Mouse (Mus musculus) forebrain, embryonic 13.5 days (tissue): Measurements from ENCODE around the gene Ell3. TPM values are rescaled to one million over a fixed set of nuclear protein-coding genes. Genes with fewer than 3 reads are reported as not detected.

Experiments used
- ATAC-seq: fragments of 200-750 bp; cut with Nextera tagmentation; 2 replicates; pipeline ENCODE4 v1.8.0; 2017
- H3K27ac ChIP-seq: fragments of 300-500 bp; sonication (generic); 2 replicates; pipeline ENCODE4 v1.5.1; 2015; ENCODE audit warnings: inconsistent platforms, mild to moderate bottlenecking, moderate library complexity
- H3K27me3 ChIP-seq: fragments of 300-500 bp; sonication (generic); 2 replicates; pipeline ENCODE4 v1.6.1; 2015; ENCODE audit warnings: mild to moderate bottlenecking, inconsistent platforms
- H3K36me3 ChIP-seq: fragments of 300-500 bp; sonication (generic); 2 replicates; pipeline ENCODE4 v1.6.1; 2015; ENCODE audit warnings: mild to moderate bottlenecking, inconsistent platforms; ENCODE audit not compliant: poor library complexity, severe bottlenecking
- H3K4me1 ChIP-seq: fragments of 300-500 bp; sonication (generic); 2 replicates; pipeline ENCODE4 v1.6.1; 2015; ENCODE audit warnings: inconsistent platforms
- H3K4me2 ChIP-seq: fragments of 300-500 bp; sonication (generic); 2 replicates; pipeline ENCODE4 v1.6.1; 2015; ENCODE audit warnings: inconsistent platforms, mild to moderate bottlenecking, moderate library complexity
- H3K4me3 ChIP-seq: fragments of 300-500 bp; sonication (generic); 2 replicates; pipeline ENCODE4 v1.5.1; 2015; ENCODE audit warnings: mild to moderate bottlenecking, inconsistent platforms
- H3K9ac ChIP-seq: fragments of 300-500 bp; sonication (generic); 2 replicates; pipeline ENCODE4 v1.6.1; 2015; ENCODE audit warnings: mild to moderate bottlenecking, inconsistent platforms
- H3K9me3 ChIP-seq: fragments of 300-500 bp; sonication (generic); replicated peaks from 2 replicates; pipeline ENCODE4 v1.6.1; 2016; ENCODE audit warnings: inconsistent platforms
- WGBS: fragments of 180-500 bp; shearing (Covaris S2); methylation state at CpG from one replicate; pipeline ENCODE4 v1.1.7; 2015; 5-methylcytosine and 5-hydroxymethylcytosine counted together
- polyA plus RNA-seq: library from polyadenylated mRNA; unstranded; fragments of >200 nt; fragmentation: Nextera tagmentation; extraction: Ambion mirVana; gene quantifications from 2 replicates; pipeline ENCODE4 v1.2.1, GENCODE M21; 2015

Ell3 gene
- polyA plus RNA-seq, 1 experiment from 2014 or later, result 1.7 TPM

DNA sequence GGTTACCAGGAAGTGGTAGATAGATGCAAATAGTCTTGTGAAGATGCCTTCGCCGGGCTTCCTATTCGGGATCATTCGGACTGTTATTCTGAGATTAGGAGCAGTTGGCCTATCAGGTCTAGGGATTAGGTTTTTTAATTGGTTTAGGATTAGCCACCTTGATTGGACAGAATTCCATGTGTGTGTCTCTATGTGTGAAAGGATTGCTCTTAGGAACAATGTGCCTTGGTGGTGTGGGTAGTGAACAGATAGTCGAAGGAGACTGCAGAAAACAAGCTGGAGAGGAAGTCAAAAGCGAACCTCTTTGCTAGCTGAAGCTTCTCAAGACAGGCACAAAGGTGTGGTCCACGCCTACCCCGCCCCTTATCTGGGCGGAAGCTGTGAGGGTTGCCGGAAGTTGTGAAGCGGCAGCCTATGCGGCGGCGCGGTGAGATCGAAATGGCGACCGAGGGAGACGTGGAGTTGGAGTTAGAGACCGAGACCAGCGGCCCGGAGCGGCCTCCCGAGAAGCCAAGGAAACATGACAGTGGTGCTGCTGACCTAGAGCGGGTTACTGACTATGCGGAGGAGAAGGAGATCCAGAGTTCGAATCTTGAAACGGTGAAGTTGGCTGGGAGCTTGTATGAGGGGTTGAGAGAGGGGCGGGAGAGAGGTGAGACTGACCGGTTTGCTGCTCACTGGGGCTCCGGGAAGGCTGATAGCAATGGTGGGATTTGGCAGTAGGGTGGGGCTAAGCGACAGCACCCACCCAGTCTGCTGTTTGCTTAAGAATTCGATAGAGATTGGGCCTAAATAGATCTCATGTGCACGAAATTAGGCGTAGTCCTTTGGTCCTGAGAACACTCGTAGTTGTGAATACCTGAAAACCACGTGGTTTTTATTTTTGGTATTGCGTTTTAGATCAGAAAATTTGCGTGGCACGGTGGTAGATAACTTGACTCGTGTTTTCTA lies 12.9 kb upstream of the Ell3 start, which contains the start of gene Serinc4:
Gene Serinc4 (minus strand): TSS at position 90 of the 951 bp plus-strand sequence.
- ATAC-seq, result peak; percentile 95
- Histone ChIP-seq H3K4me1 (peaks cover 24% of the 10 kb centered on the region), H3K27ac (peak within 1 kb of the TSS; percentile 69), H3K9ac (peak within 1 kb of the TSS; percentile 81), H3K4me3 (peak within 1 kb of the TSS; percentile 81), H3K9me3 (no peaks in the 10 kb centered on the region), H3K36me3 (peaks cover 48% of the 10 kb centered on the region), H3K4me2 (peak within 1 kb of the TSS; percentile 77), H3K27me3 (no peaks in the 10 kb centered on the region)
- WGBS, result 3% methylated on average over 41 of the region's 41 CpGs

GRCm38 (mm10) chr2:121455534-121455933 lies 11.5 kb upstream of the Ell3 start:
- Histone ChIP-seq H3K4me2 (no peak overlapping the region), H3K27ac (no peak overlapping the region), H3K9ac (no peak overlapping the region), H3K36me3 (peaks cover 44% of the 10 kb centered on the region), H3K9me3 (no peaks in the 10 kb centered on the region), H3K27me3 (no peaks in the 10 kb centered on the region), H3K4me1 (peaks cover 34% of the 10 kb centered on the region), H3K4me3 (no peak overlapping the region)
- no peak for ATAC-seq
- WGBS, result 85% methylated on average over 5 of the region's 5 CpGs

- H3K9ac ChIP-seq, result no peak overlapping the region
- 80% methylated on average over 6 of the region's 6 CpGs for WGBS
- ATAC-seq, result no peak
- H3K9me3 ChIP-seq, result no peaks in the 10 kb centered on the region
- no peak overlapping the region for H3K27ac ChIP-seq
- no peaks in the 10 kb centered on the region for H3K27me3 ChIP-seq
- H3K36me3 ChIP-seq, result peaks cover 29% of the 10 kb centered on the region
- no peak overlapping the region for H3K4me3 ChIP-seq
- peaks cover 40% of the 10 kb centered on the region for H3K4me1 ChIP-seq
- H3K4me2 ChIP-seq, result no peak overlapping the region
These were observed 9.8 kb upstream of the Ell3 start for GRCm38 (mm10) chr2:121453917-121454316.

DNA sequence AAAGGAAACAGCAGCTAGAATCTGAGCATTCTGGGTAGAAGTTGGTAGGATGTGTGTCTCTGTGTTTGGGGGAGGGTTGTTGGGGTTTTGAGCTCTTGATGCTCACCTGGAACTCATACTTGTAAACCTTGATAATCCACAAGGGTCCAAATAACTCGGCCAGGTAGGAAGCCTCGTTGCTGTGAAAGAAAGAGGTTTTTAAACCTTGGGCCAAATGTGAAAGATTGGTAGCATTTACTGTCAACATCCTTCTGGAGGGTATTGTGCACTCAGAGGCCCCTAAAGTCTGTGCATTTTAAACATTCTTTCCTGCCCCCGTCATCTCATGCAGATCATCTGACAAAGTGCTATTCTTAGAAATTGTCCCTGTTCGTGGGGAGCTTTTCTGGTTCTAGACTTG lies 8.9 kb upstream of the Ell3 start, which contains the start of gene Hypk:
Gene Hypk (plus strand): TSS at position 301 of the 400 bp plus-strand sequence.
- ATAC-seq, result no peak
- Histone ChIP-seq H3K27ac (no peak within 1 kb of the TSS), H3K4me2 (no peak within 1 kb of the TSS), H3K4me3 (no peak within 1 kb of the TSS), H3K4me1 (peaks cover 40% of the 10 kb centered on the region), H3K27me3 (no peaks in the 10 kb centered on the region), H3K9me3 (no peaks in the 10 kb centered on the region), H3K9ac (no peak within 1 kb of the TSS), H3K36me3 (peaks cover 21% of the 10 kb centered on the region)
- 79% methylated on average over 4 of the region's 4 CpGs for WGBS

DNA sequence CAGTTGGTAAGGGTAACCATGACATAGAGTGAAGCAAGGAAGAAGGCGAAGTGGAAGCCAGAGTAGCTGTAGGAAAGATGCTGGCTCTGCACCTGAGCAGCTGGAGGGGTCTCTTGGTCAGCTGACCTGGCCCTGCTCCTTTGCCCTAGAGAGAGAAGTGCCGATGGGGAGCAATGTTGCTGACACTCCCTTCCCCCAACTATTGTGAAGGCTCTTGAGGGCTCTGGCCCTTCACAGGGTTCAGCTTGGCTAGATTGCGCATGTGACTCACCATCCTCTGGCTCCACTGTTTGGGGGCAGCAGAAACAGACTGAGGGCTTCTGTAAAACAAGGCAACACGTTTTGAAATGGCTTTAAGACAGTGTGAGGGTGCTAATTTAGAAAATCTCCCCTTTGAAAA lies 8.3 kb upstream of the Ell3 start:
- ATAC-seq, result no peak
- Histone ChIP-seq H3K4me1 (peaks cover 34% of the 10 kb centered on the region), H3K36me3 (peaks cover 21% of the 10 kb centered on the region), H3K27me3 (no peaks in the 10 kb centered on the region), H3K27ac (no peak overlapping the region), H3K4me3 (no peak overlapping the region), H3K4me2 (no peak overlapping the region), H3K9ac (no peak overlapping the region), H3K9me3 (no peaks in the 10 kb centered on the region)
- 77% methylated on average over 4 of the region's 4 CpGs for WGBS

DNA sequence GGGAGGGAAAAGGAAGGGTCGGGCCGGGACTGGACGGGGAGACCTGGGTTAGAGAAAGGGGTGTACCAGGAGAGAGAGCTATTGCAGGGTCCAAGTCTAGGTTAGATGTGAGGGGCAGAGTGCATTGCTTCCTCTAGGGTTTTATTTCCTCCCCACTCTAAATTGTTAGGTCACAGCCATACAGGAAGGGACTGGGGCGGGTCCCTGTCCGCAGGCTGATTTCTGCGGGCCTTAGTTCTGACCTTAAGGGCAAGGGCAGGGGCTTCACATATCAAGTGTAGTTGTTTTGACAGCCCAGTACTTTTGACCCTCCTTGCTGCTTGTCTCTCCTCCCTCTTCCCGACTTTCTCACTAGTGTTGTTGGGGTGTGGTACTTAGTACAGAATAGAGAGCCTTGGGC lies 6.0 kb upstream of the Ell3 start:
- Histone ChIP-seq H3K9me3 (no peaks in the 10 kb centered on the region), H3K27ac (peak overlapping the region; percentile 95; the same call in 1 of the 2 replicates), H3K4me3 (peak overlapping the region; percentile 93), H3K4me2 (peak overlapping the region; percentile 98), H3K4me1 (peaks cover 28% of the 10 kb centered on the region), H3K9ac (peak overlapping the region; percentile 88), H3K27me3 (no peaks in the 10 kb centered on the region), H3K36me3 (peaks cover 21% of the 10 kb centered on the region)
- WGBS, result 7% methylated on average over 7 of the region's 7 CpGs
- no peak for ATAC-seq

DNA sequence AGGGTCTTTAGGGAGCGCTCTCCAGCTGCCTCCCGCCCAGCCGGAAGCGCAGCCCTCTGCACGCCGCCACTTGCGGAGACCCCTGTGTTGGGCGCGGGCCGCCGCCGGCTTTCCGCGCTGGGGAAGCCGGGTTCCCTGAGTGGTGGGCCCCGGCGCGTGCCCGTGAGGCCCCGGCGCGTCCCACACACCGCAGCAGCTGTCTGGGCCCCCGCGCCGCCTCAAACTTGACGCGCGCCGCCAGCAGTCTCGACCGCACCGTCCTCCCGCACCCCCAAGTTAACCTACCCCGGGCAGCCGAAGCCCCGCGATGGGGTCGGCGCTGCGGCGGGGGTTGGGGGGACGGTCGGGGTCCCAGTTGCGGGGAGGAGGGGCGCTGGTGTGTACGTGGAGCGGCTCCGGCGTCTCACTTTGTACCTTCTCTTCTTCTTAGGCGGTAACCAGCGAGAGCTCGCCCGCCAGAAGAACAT lies 5.5 kb upstream of the Ell3 start:
- Histone ChIP-seq H3K4me2 (peak overlapping the region; percentile 98), H3K9ac (peak overlapping the region; percentile 88), H3K36me3 (peaks cover 21% of the 10 kb centered on the region), H3K27ac (peak overlapping the region; percentile 95), H3K4me1 (peaks cover 28% of the 10 kb centered on the region), H3K9me3 (no peaks in the 10 kb centered on the region), H3K27me3 (no peaks in the 10 kb centered on the region), H3K4me3 (peak overlapping the region; percentile 93)
- under 1% methylated on average over 52 of the region's 54 CpGs for WGBS
- ATAC-seq, result peak; percentile 77

DNA sequence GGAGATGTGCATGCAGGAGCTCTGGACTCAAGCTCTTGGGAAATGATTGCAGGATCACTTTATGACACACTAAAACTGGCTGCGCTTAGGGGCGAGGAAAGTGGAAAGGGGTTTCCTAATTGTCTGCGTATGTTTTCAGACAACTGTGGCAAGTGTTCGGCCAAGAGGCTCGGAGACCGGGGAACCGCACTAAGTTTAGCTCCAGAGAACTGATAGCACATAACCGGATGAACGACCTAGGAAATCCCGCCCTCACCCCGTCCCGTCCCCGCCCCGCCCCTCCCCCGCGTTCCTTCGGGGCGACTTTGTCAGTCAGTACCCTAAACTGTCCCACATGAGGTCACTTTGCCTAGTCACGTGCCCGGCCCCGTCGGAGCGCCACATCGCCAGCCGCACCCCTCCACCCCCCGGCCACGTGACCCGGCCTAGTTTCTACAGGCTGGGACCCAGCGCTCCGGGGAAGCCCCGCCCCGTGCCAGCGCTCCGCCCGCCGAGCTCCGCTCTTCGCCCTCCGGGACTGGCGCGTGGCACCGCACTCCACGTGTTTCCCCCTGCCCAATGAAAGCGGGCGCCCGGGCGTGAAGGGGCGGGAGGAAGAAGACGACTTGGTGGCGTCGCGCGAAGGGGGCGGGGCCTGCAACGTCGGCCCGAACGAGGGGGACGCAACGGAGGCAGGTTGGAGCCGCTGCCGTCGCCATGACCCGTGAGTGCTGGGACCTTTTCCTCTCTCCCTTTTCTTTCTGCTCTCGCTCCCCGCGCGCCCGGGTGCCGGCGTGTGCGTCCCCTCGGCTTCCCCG lies 4.9 kb upstream of the Ell3 start, which contains the start of gene Serf2:
Gene Serf2 (plus strand): TSS at position 457 of the 797 bp plus-strand sequence.
- Histone ChIP-seq H3K4me3 (peak within 1 kb of the TSS; percentile 93), H3K9ac (peak within 1 kb of the TSS; percentile 88), H3K9me3 (no peaks in the 10 kb centered on the region), H3K36me3 (peaks cover 21% of the 10 kb centered on the region), H3K4me2 (peak within 1 kb of the TSS; percentile 98), H3K27ac (peak within 1 kb of the TSS; percentile 95), H3K4me1 (peaks cover 28% of the 10 kb centered on the region), H3K27me3 (no peaks in the 10 kb centered on the region)
- peak; percentile 99 for ATAC-seq
- 1% methylated on average over 73 of the region's 74 CpGs for WGBS

DNA sequence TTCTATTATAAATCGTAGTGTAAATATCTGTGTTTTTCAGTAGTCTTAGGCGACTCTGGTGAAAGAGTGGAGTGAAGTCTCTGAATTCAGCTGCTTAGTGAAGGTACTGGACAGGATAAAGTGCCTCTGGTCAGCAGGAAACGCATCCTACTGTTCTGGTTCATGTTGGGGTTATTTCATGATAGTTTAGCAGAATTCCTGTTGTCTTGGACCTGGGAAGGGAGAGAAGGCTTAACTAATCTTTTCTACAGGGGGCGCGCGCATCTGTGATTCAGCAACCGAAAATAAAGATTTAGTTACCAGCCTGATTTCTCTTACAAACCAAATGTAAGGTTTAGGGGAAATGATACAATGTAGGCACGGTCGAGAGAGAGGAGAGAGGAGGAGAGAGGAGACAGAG lies 4.1 kb upstream of the Ell3 start:
- Histone ChIP-seq H3K36me3 (peaks cover 15% of the 10 kb centered on the region), H3K27ac (peak overlapping the region; percentile 68), H3K4me3 (peak overlapping the region; percentile 93), H3K9ac (peak overlapping the region; percentile 49), H3K4me2 (peak overlapping the region; percentile 98), H3K9me3 (no peaks in the 10 kb centered on the region), H3K27me3 (no peaks in the 10 kb centered on the region), H3K4me1 (peaks cover 30% of the 10 kb centered on the region)
- WGBS, result 16% methylated on average over 9 of the region's 9 CpGs
- no peak for ATAC-seq

DNA sequence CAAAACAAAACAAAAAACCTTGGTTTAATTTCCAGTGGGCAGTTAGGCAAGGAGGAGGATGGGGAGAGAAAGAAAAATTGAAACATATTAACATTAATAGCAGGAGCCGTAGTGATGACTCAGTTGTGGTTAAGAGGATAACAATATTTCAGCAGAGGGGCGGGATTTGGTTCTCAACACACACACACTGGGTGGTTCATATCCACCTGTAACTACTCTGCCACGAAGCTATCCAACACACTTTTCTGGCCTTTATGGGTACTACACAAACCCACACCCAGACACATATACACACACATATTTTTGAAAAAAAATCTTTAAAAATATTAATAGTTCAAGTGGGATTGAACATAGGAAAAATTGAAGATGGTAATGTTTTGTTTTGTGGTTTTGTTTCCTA lies 2.9 kb upstream of the Ell3 start:
- no peak for ATAC-seq
- Histone ChIP-seq H3K27me3 (peaks cover 6% of the 10 kb centered on the region), H3K9ac (no peak overlapping the region), H3K9me3 (no peaks in the 10 kb centered on the region), H3K4me3 (no peak overlapping the region), H3K36me3 (peaks cover 3% of the 10 kb centered on the region), H3K4me2 (no peak overlapping the region), H3K27ac (no peak overlapping the region), H3K4me1 (peaks cover 33% of the 10 kb centered on the region)
- 90% methylated on average over 3 of the region's 3 CpGs for WGBS

DNA sequence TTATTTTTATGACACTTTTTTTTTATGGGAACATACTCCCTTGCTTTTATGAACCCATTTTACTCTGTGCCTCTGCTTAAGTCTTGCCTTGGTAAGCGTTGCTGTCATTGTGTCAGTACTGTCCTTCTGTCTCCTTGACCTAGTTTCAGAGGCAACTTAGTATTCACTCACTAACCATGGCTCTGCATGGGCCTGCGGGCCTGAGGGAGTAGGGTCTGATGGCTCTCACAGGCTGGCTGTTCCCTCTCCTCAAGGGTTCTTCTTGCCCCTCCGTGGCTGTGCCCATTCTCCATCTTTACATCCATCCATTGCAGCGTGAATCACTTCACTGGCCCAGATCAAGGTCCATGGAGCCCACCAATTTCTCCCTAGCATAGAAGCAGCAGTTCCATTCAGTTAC lies 2.4 kb upstream of the Ell3 start:
- Histone ChIP-seq H3K27ac (no peak overlapping the region), H3K9ac (no peak overlapping the region), H3K4me2 (no peak overlapping the region), H3K27me3 (peaks cover 11% of the 10 kb centered on the region), H3K4me3 (no peak overlapping the region), H3K4me1 (peaks cover 35% of the 10 kb centered on the region), H3K36me3 (peaks cover 2% of the 10 kb centered on the region), H3K9me3 (no peaks in the 10 kb centered on the region)
- WGBS, result 84% methylated on average over 4 of the region's 4 CpGs
- no peak for ATAC-seq

- 89% methylated on average over 3 of the region's 3 CpGs for WGBS
- peaks cover 1% of the 10 kb centered on the region; the same call in 1 of the 2 replicates for H3K36me3 ChIP-seq
- no peak overlapping the region for H3K9ac ChIP-seq
- ATAC-seq, result no peak
- peaks cover 20% of the 10 kb centered on the region for H3K27me3 ChIP-seq
- no peak overlapping the region for H3K4me3 ChIP-seq
- no peaks in the 10 kb centered on the region for H3K9me3 ChIP-seq
- no peak overlapping the region for H3K27ac ChIP-seq
- H3K4me1 ChIP-seq, result peaks cover 23% of the 10 kb centered on the region
- H3K4me2 ChIP-seq, result no peak overlapping the region
These were observed 1.0 kb upstream of the Ell3 start for GRCm38 (mm10) chr2:121445117-121445516.
